Mouse (Mus musculus): ENCODE results near the gene Gm8265.
"Not testable (repeated sequence)": the region's sequence is repeated elsewhere in the genome, so short reads cannot be mapped to it uniquely, and the experiment has no call there.

The Gm8265 gene

DNA sequence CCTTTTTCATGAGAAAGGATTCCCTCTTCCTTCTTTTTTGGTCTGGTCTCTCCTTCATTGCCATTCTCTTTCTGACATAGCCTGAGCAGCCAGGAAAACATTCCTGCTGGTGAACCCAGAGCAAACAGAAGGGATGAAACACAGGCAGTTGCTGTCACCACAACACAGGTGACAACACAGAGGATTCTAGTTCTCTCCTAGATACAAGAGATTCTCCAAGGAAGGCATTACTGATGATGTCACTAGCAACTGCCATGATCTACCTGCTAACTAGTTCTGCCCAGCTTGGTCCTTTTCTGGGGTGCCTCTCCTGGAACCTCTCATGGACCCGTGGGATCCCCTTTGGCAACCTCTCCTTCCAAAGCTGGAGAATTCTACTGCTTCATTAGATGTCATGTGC is at the start of gene Gm8265:
Gene Gm8265 (minus strand): TSS at position 101 of the 400 bp plus-strand sequence.
- not testable (repeated sequence) for DNase-seq
